Mouse (Mus musculus) embryonic facial prominence, embryonic 15.5 days (tissue): ENCODE results near the gene Gabbr2. TPM values are rescaled to one million over a fixed set of nuclear protein-coding genes. Genes with fewer than 3 reads are reported as not detected.

ENCODE experiments used
- ATAC-seq: fragments of 200-750 bp; cut with Nextera tagmentation; 2 replicates; pipeline ENCODE4 v1.8.0; 2017; ENCODE audit warnings: low read depth, moderate TSS enrichment; ENCODE audit not compliant: insufficient number of reproducible peaks, low FRiP score, low TSS enrichment
- H3K27ac ChIP-seq: fragments of 300-500 bp; sonication (generic); replicated peaks from 2 replicates; pipeline ENCODE4 v1.5.1; 2015; ENCODE audit warnings: mild to moderate bottlenecking, inconsistent platforms
- H3K27me3 ChIP-seq: fragments of 300-500 bp; sonication (generic); 2 replicates; pipeline ENCODE4 v1.6.1; 2015; ENCODE audit warnings: inconsistent platforms
- H3K36me3 ChIP-seq: fragments of 300-500 bp; sonication (generic); 2 replicates; pipeline ENCODE4 v1.6.1; 2015; ENCODE audit warnings: mild to moderate bottlenecking, inconsistent platforms
- H3K4me1 ChIP-seq: fragments of 300-500 bp; sonication (generic); 2 replicates; pipeline ENCODE4 v1.6.1; 2015; ENCODE audit warnings: inconsistent platforms
- H3K4me2 ChIP-seq: fragments of 300-500 bp; sonication (generic); replicated peaks from 2 replicates; pipeline ENCODE4 v1.6.1; 2015; ENCODE audit warnings: mild to moderate bottlenecking, inconsistent platforms
- H3K4me3 ChIP-seq: fragments of 300-500 bp; sonication (generic); replicated peaks from 2 replicates; pipeline ENCODE4 v1.5.1; 2015; ENCODE audit warnings: mild to moderate bottlenecking, inconsistent platforms
- H3K9ac ChIP-seq: fragments of 300-500 bp; sonication (generic); 2 replicates; pipeline ENCODE4 v1.6.1; 2015; ENCODE audit warnings: inconsistent platforms
- H3K9me3 ChIP-seq: fragments of 300-500 bp; sonication (generic); replicated peaks from 2 replicates; pipeline ENCODE4 v1.6.1; 2016; ENCODE audit warnings: inconsistent platforms
- WGBS: fragments of 180-500 bp; shearing (Covaris S2); methylation state at CpG from one replicate; pipeline ENCODE4 v1.1.7; 2015; 5-methylcytosine and 5-hydroxymethylcytosine counted together
- polyA plus RNA-seq: library from polyadenylated mRNA; unstranded; fragments of >200 nt; fragmentation: Nextera tagmentation; extraction: Ambion mirVana; gene quantifications from 2 replicates; pipeline ENCODE4 v1.2.1, GENCODE M21; 2015

Gene Gabbr2
- polyA plus RNA-seq = 0.27 and 0.30 TPM in 2 replicates

- WGBS = under 1% methylated on average over 114 of the region's 134 CpGs
- H3K27ac ChIP-seq = no peak within 1 kb of the TSS
- no peaks in the 10 kb centered on the region for H3K36me3 ChIP-seq
- no peak within 1 kb of the TSS for H3K9ac ChIP-seq
- H3K27me3 ChIP-seq = peaks cover 75% of the 10 kb centered on the region
- ATAC-seq = peak; percentile 26; the same call in 1 of the 2 replicates
- peak within 1 kb of the TSS; percentile 52 for H3K4me3 ChIP-seq
- H3K4me2 ChIP-seq = peak within 1 kb of the TSS; percentile 97
- H3K9me3 ChIP-seq = no peaks in the 10 kb centered on the region
- peaks cover 23% of the 10 kb centered on the region for H3K4me1 ChIP-seq
Observed at GRCm38 (mm10) chr4:46991016-46991958, at the start of gene Gabbr2. TSS of gene Gabbr2 (minus strand) at chr4:46991873.

- no peaks in the 10 kb centered on the region for H3K4me1 ChIP-seq
- H3K4me3 ChIP-seq = no peak overlapping the region
- no peak overlapping the region for H3K4me2 ChIP-seq
- ATAC-seq = no peak
- H3K36me3 ChIP-seq = peaks cover 32% of the 10 kb centered on the region
- no peaks in the 10 kb centered on the region for H3K27me3 ChIP-seq
- H3K9me3 ChIP-seq = no peaks in the 10 kb centered on the region
- H3K9ac ChIP-seq = no peak overlapping the region
- H3K27ac ChIP-seq = no peak overlapping the region
- 92% methylated on average over 10 of the region's 10 CpGs for WGBS
Observed at GRCm38 (mm10) chr4:47039586-47039985, 47.9 kb upstream of the Gabbr2 start.

GRCm38 (mm10) chr4:47037321-47037657 is 45.6 kb upstream of the Gabbr2 start:
- no peaks in the 10 kb centered on the region for H3K4me1 ChIP-seq
- no peak overlapping the region for H3K4me3 ChIP-seq
- no peak for ATAC-seq
- no peaks in the 10 kb centered on the region for H3K9me3 ChIP-seq
- no peaks in the 10 kb centered on the region for H3K27me3 ChIP-seq
- no peak overlapping the region for H3K9ac ChIP-seq
- no peak overlapping the region for H3K27ac ChIP-seq
- peaks cover 36% of the 10 kb centered on the region for H3K36me3 ChIP-seq
- H3K4me2 ChIP-seq = no peak overlapping the region
- WGBS = 12% methylated on average over 5 of the region's 5 CpGs

- Histone ChIP-seq H3K4me1 (no peaks in the 10 kb centered on the region), H3K27me3 (no peaks in the 10 kb centered on the region), H3K9me3 (no peaks in the 10 kb centered on the region), H3K4me3 (no peak overlapping the region), H3K4me2 (no peak overlapping the region), H3K27ac (no peak overlapping the region), H3K36me3 (peaks cover 36% of the 10 kb centered on the region), H3K9ac (no peak overlapping the region)
- ATAC-seq = no peak
- 46% methylated on average over 13 of the region's 13 CpGs for WGBS
Observed at GRCm38 (mm10) chr4:47036486-47037320, 45.0 kb upstream of the Gabbr2 start.

- Histone ChIP-seq H3K36me3 (peaks cover 28% of the 10 kb centered on the region), H3K27me3 (no peaks in the 10 kb centered on the region), H3K9ac (no peak overlapping the region), H3K27ac (no peak overlapping the region), H3K4me2 (no peak overlapping the region), H3K4me1 (no peaks in the 10 kb centered on the region), H3K9me3 (no peaks in the 10 kb centered on the region), H3K4me3 (no peak overlapping the region)
- 72% methylated on average over 14 of the region's 14 CpGs for WGBS
- ATAC-seq = no peak
Observed at GRCm38 (mm10) chr4:47035536-47035935, 43.9 kb upstream of the Gabbr2 start.

GRCm38 (mm10) chr4:47032171-47032570 is 40.5 kb upstream of the Gabbr2 start:
- H3K4me3 ChIP-seq = no peak overlapping the region
- H3K9ac ChIP-seq = no peak overlapping the region
- no peaks in the 10 kb centered on the region for H3K27me3 ChIP-seq
- ATAC-seq = no peak
- 84% methylated on average over 8 of the region's 8 CpGs for WGBS
- H3K9me3 ChIP-seq = no peaks in the 10 kb centered on the region
- H3K36me3 ChIP-seq = peaks cover 11% of the 10 kb centered on the region; the same call in 1 of the 2 replicates
- peaks cover 10% of the 10 kb centered on the region for H3K4me1 ChIP-seq
- no peak overlapping the region for H3K27ac ChIP-seq
- H3K4me2 ChIP-seq = no peak overlapping the region

GRCm38 (mm10) chr4:47028791-47029190 is 37.1 kb upstream of the Gabbr2 start:
- ATAC-seq = no peak
- Histone ChIP-seq H3K4me1 (peaks cover 10% of the 10 kb centered on the region), H3K9ac (no peak overlapping the region), H3K9me3 (no peaks in the 10 kb centered on the region), H3K4me2 (no peak overlapping the region), H3K27me3 (no peaks in the 10 kb centered on the region), H3K4me3 (no peak overlapping the region), H3K27ac (0 out of 2 replicates have a peak overlapping the region, but pooled peaks have one; percentile 39), H3K36me3 (peaks cover 15% of the 10 kb centered on the region; the same call in 1 of the 2 replicates)
- 35% methylated on average over 5 of the region's 5 CpGs for WGBS

GRCm38 (mm10) chr4:47023949-47024348 is 32.3 kb upstream of the Gabbr2 start:
- Histone ChIP-seq H3K4me1 (peaks cover 5% of the 10 kb centered on the region; the same call in 1 of the 2 replicates), H3K4me2 (no peak overlapping the region), H3K27ac (no peak overlapping the region), H3K27me3 (no peaks in the 10 kb centered on the region), H3K4me3 (no peak overlapping the region), H3K9me3 (no peaks in the 10 kb centered on the region), H3K9ac (no peak overlapping the region), H3K36me3 (peaks cover 25% of the 10 kb centered on the region; the same call in 1 of the 2 replicates)
- 74% methylated on average over 6 of the region's 6 CpGs for WGBS
- ATAC-seq = no peak

GRCm38 (mm10) chr4:47022804-47023603 is 31.3 kb upstream of the Gabbr2 start:
- H3K4me1 ChIP-seq = no peaks in the 10 kb centered on the region
- H3K9me3 ChIP-seq = no peaks in the 10 kb centered on the region
- no peak overlapping the region for H3K27ac ChIP-seq
- no peak overlapping the region for H3K9ac ChIP-seq
- H3K4me2 ChIP-seq = no peak overlapping the region
- H3K36me3 ChIP-seq = peaks cover 29% of the 10 kb centered on the region; the same call in 1 of the 2 replicates
- no peak overlapping the region for H3K4me3 ChIP-seq
- no peak for ATAC-seq
- no peaks in the 10 kb centered on the region for H3K27me3 ChIP-seq
- WGBS = 78% methylated on average over 10 of the region's 10 CpGs

- 15% methylated on average over 5 of the region's 5 CpGs for WGBS
- no peak overlapping the region for H3K9ac ChIP-seq
- no peaks in the 10 kb centered on the region for H3K9me3 ChIP-seq
- H3K27ac ChIP-seq = no peak overlapping the region
- H3K36me3 ChIP-seq = peaks cover 34% of the 10 kb centered on the region
- H3K4me3 ChIP-seq = no peak overlapping the region
- no peaks in the 10 kb centered on the region for H3K4me1 ChIP-seq
- no peaks in the 10 kb centered on the region for H3K27me3 ChIP-seq
- no peak overlapping the region for H3K4me2 ChIP-seq
- ATAC-seq = no peak
Observed at GRCm38 (mm10) chr4:47020563-47020962, 28.9 kb upstream of the Gabbr2 start.
